Mouse (Mus musculus) gastrocnemius, adult 2 months (tissue): ENCODE results near the gene Patl1. TPM values are rescaled to one million over a fixed set of nuclear protein-coding genes. Genes with fewer than 3 reads are reported as not detected.
A peak's percentile ranks its signal among the peaks of the same experiment; 100 is the strongest.
"Not testable (repeated sequence)": the region's sequence is repeated elsewhere in the genome, so short reads cannot be mapped to it uniquely, and the experiment has no call there.

ENCODE experiments used
- DNase-seq: peaks from one replicate; pipeline ENCODE4 v3.0.0; 2022
- H3K27ac ChIP-seq: fragments of 200-600 bp; 2 replicates; pipeline ENCODE4 v1.8.1; 2022; ENCODE audit warnings: mild to moderate bottlenecking
- H3K4me3 ChIP-seq: fragments of 200-600 bp; 2 replicates; pipeline ENCODE4 v1.8.1; 2022; ENCODE audit warnings: mild to moderate bottlenecking, moderate library complexity
- CTCF ChIP-seq: fragments of 200-600 bp; IDR thresholded peaks from 2 replicates; pipeline ENCODE4 v1.8.1; 2022; ENCODE audit warnings: antibody characterized with exemption, mild to moderate bottlenecking, moderate library complexity
- intact Hi-C: fragments of 180-260 bp; cut with DNase I; formaldehyde crosslinking; loops from one replicate; pipeline ENCODE4 v1.15.1; 2025
- microRNA-seq: library from miRNA; unstranded; fragments of <30 nt; microRNA quantifications from one replicate; pipeline ENCODE4 v1.2.0, GENCODE M21; 2021
- total RNA-seq, 2 experiments: library from RNA; stranded (reverse); gene quantifications; 2 replicates each; pipeline ENCODE4 v1.2.3; 2021

Patl1 gene
- total RNA-seq, 2 experiments from 2014 or later: 24.3 to 29.3 TPM

GRCm38 (mm10) chr19:11973511-11974222, 61.5 kb downstream of the Patl1 start:
- peak overlapping the region; percentile 70 for H3K27ac ChIP-seq
- intact Hi-C loops: no loop called here

GRCm38 (mm10) chr19:11974223-11974540, 62.0 kb downstream of the Patl1 start:
- TF ChIP-seq CTCF: no peak
- no peak for DNase-seq
- Histone ChIP-seq H3K27ac (peak overlapping the region; percentile 70), H3K4me3 (no peak overlapping the region)
- intact Hi-C loops: no loop called here

More at GRCm38 (mm10) chr19:11973511-11974222, 61.5 kb downstream of the Patl1 start:
- no peak overlapping the region for H3K4me3 ChIP-seq
- no peak for DNase-seq
- TF ChIP-seq CTCF: no peak

- Histone ChIP-seq H3K4me3 (no peak overlapping the region), H3K27ac (peak overlapping the region; percentile 20; the same call in 1 of the 2 replicates)
- intact Hi-C loops: no loop called here
- TF ChIP-seq CTCF: no peak
- no peak for DNase-seq
Observed at GRCm38 (mm10) chr19:11975683-11976082, 63.5 kb downstream of the Patl1 start.

GRCm38 (mm10) chr19:11977363-11977762, 65.2 kb downstream of the Patl1 start:
- TF ChIP-seq CTCF: no peak
- no peak for DNase-seq
- Histone ChIP-seq H3K4me3 (no peak overlapping the region), H3K27ac (peak overlapping the region; percentile 55; the same call in 1 of the 2 replicates)
- intact Hi-C loops: no loop called here

- no peak overlapping the region for H3K27ac ChIP-seq
- H3K4me3 ChIP-seq: no peak overlapping the region
- no peak for TF ChIP-seq CTCF
- DNase-seq: no peak
- intact Hi-C loops: no loop called here
Observed at GRCm38 (mm10) chr19:11980471-11980870, 68.3 kb downstream of the Patl1 start.

GRCm38 (mm10) chr19:11984614-11985013, 72.4 kb downstream of the Patl1 start:
- intact Hi-C loops, DNase-seq, H3K27ac ChIP-seq, H3K4me3 ChIP-seq: not testable (repeated sequence)

- H3K27ac ChIP-seq: no peak overlapping the region
Observed at GRCm38 (mm10) chr19:11987841-11988240, 75.6 kb downstream of the Patl1 start.

GRCm38 (mm10) chr19:11989334-11989733, 77.1 kb downstream of the Patl1 start:
- Histone ChIP-seq H3K4me3 (no peak overlapping the region), H3K27ac (no peak overlapping the region)
- TF ChIP-seq CTCF: no peak
- DNase-seq: no peak
- intact Hi-C loops: no loop called here

More at GRCm38 (mm10) chr19:11987841-11988240, 75.6 kb downstream of the Patl1 start:
- no peak for TF ChIP-seq CTCF
- DNase-seq: no peak
- H3K4me3 ChIP-seq: no peak overlapping the region
- intact Hi-C loops: no loop called here

GRCm38 (mm10) chr19:11992034-11992433, 79.8 kb downstream of the Patl1 start:
- TF ChIP-seq CTCF: no peak
- no peak for DNase-seq
- intact Hi-C loops: loop anchor here (5.0 kb wide), 1 partner anchor 50 kb away; no protein-coding TSS in a partner anchor
- H3K27ac ChIP-seq: no peak overlapping the region
- no peak overlapping the region for H3K4me3 ChIP-seq

- H3K27ac ChIP-seq: no peak overlapping the region
- intact Hi-C loops: loop anchor here (5.0 kb wide), 1 partner anchor 50 kb away; no protein-coding TSS in a partner anchor
- no peak overlapping the region for H3K4me3 ChIP-seq
- no peak for DNase-seq
- TF ChIP-seq CTCF: no peak
Observed at GRCm38 (mm10) chr19:11992441-11993029, 80.3 kb downstream of the Patl1 start.

Small RNAs within 50 kb of the gene (microRNA-seq; reads per million reads assigned to microRNA genes)
- not detected for gene Mir6994

Other genes starting within 250 kb of the Patl1 start
- not detected for gene Oosp1, start 221.2 kb upstream of the Patl1 start, total RNA-seq
- not detected for gene Oosp3, start 215.3 kb upstream of the Patl1 start, total RNA-seq
- not detected for gene Gif, start 164.8 kb upstream of the Patl1 start, total RNA-seq
- 10 to 100 TPM; 51.6 to 69.4 TPM for gene Mrpl16, start 142.0 kb upstream of the Patl1 start, total RNA-seq
- gene Stx3, start 93.0 kb upstream of the Patl1 start, total RNA-seq: 1 to 10 TPM; 1.7 to 2.6 TPM
- not detected for gene Olfr1417, start 73.2 kb upstream of the Patl1 start, total RNA-seq
- gene Olfr1418, start 51.3 kb upstream of the Patl1 start, total RNA-seq: not detected
- gene Olfr1419, start 37.3 kb upstream of the Patl1 start, total RNA-seq: not detected
- not detected for gene Olfr1420, start 25.8 kb upstream of the Patl1 start, total RNA-seq
- gene Osbp, start 53.5 kb downstream of the Patl1 start, total RNA-seq: 10 to 100 TPM; 54.3 to 62.9 TPM
- not detected for gene Olfr1423, start 128.9 kb downstream of the Patl1 start, total RNA-seq
- not detected for gene Olfr1424, start 150.3 kb downstream of the Patl1 start, total RNA-seq
- gene Olfr1425, start 165.3 kb downstream of the Patl1 start, total RNA-seq: not detected
- not detected for gene Olfr1426, start 179.6 kb downstream of the Patl1 start, total RNA-seq
- gene Olfr1427, start 190.9 kb downstream of the Patl1 start, total RNA-seq: not detected
- not detected for gene Olfr1428, start 203.5 kb downstream of the Patl1 start, total RNA-seq
- not detected for gene Olfr76, start 210.8 kb downstream of the Patl1 start, total RNA-seq